Mouse (Mus musculus) cortical plate, adult 2 months (tissue): ENCODE measurements around the gene Shisal1.

Source experiments
- CTCF ChIP-seq: fragments of 200-500 bp; IDR thresholded peaks from 2 replicates; pipeline ENCODE4 v1.5.1; 2011; ENCODE audit warnings: mild to moderate bottlenecking, control low read depth, low read length; ENCODE audit not compliant: insufficient read depth; ENCODE audit errors: extremely low read depth
- POLR2A ChIP-seq: fragments of 200-500 bp; IDR thresholded peaks from 2 replicates; pipeline ENCODE4 v1.6.1; 2011; ENCODE audit warnings: mild to moderate bottlenecking, low read length, control low read depth; ENCODE audit not compliant: insufficient read depth; ENCODE audit errors: extremely low read depth

- TF ChIP-seq POLR2A (no peak), CTCF (no peak)
These were observed 96.8 kb downstream of the Shisal1 start for GRCm38 (mm10) chr15:84349915-84350738.
